Mouse (Mus musculus): ENCODE results near the gene Ptov1. TPM values are rescaled to one million over a fixed set of nuclear protein-coding genes. Genes with fewer than 3 reads are reported as not detected.

Ptov1 gene
- polyA plus RNA-seq, 1 experiment = 90.1 TPM

DNA sequence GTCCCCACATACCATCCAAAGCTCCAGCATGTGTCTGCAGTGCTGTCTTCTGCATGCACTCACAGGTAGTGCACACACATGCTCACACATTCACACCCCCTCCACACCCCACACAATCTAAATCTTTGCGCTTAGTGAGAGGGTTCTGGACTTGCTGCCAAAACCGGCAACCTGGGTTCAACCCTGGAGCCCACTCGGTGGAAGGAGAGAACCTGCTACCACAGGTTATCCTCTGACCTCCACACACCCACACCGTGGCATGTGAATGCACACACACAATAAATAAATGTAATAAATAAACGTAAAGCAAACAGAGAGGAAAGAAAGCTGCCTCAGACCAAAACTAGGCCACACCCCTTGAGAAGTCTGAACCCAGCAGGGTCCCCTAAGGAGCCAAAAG, 21.8 kb downstream of the Ptov1 start:
- H3K4me1 ChIP-seq (ENCODE audit: control insufficient read depth, insufficient read depth, low read length) = peaks cover 9% of the 10 kb centered on the region
- no peak for TF ChIP-seq POLR2A (IDR thresholded peaks at IDR 0.05; ENCODE audit: borderline replicate concordance, low read depth, low read length)
- TF ChIP-seq CTCF (IDR thresholded peaks at IDR 0.05; ENCODE audit: low read depth, low read length) = no peak
- H3K27ac ChIP-seq (ENCODE audit: insufficient read depth, low read depth, low read length) = no peak overlapping the region
- peak overlapping the region; percentile 65 for H3K4me3 ChIP-seq (ENCODE audit: insufficient read depth, low read length)

DNA sequence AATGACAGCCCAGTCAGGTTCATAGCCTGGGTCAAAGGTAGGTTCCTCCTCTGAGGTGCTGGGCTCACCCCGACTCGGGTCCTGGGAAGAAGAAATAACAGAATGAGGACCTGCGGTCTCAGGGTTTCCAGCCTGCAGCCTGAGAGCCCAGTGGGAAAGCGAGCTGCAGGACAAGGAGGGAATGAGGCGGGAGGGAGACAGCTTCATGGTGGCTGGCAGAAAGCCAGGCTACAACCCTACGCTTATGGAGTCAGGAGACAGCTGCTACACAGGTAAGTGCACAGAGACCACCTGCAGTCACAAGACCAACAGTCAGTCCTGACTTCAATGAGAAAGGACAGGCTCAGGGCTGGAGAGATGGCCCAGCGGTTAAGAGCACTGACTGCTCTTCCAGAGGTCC, 22.8 kb downstream of the Ptov1 start:
- Histone ChIP-seq H3K4me3 (ENCODE audit: insufficient read depth, low read length) (no peak overlapping the region), H3K4me1 (ENCODE audit: control insufficient read depth, insufficient read depth, low read length) (peaks cover 9% of the 10 kb centered on the region), H3K27ac (ENCODE audit: insufficient read depth, low read depth, low read length) (no peak overlapping the region)
- no peak for TF ChIP-seq CTCF (IDR thresholded peaks at IDR 0.05; ENCODE audit: low read depth, low read length)
- no peak for TF ChIP-seq POLR2A (IDR thresholded peaks at IDR 0.05; ENCODE audit: borderline replicate concordance, low read depth, low read length)

GRCm38 (mm10) chr7:44845006-44845405, 24.6 kb downstream of the Ptov1 start:
- H3K4me1 ChIP-seq (ENCODE audit: control insufficient read depth, insufficient read depth, low read length) = 0 out of 2 replicates have a peak, but pooled peaks cover 2% of the 10 kb centered on the region
- no peak overlapping the region for H3K27ac ChIP-seq (ENCODE audit: insufficient read depth, low read depth, low read length)
- TF ChIP-seq POLR2A (IDR thresholded peaks at IDR 0.05; ENCODE audit: borderline replicate concordance, low read depth, low read length) = no peak
- TF ChIP-seq CTCF (IDR thresholded peaks at IDR 0.05; ENCODE audit: low read depth, low read length) = no peak
- H3K4me3 ChIP-seq (ENCODE audit: insufficient read depth, low read length) = no peak overlapping the region

- TF ChIP-seq POLR2A (IDR thresholded peaks at IDR 0.05; ENCODE audit: borderline replicate concordance, low read depth, low read length) (no peak), CTCF (IDR thresholded peaks at IDR 0.05; ENCODE audit: low read depth, low read length) (no peak)
- H3K4me1 ChIP-seq (ENCODE audit: control insufficient read depth, insufficient read depth, low read length) = peaks cover 5% of the 10 kb centered on the region
- H3K27ac ChIP-seq (ENCODE audit: insufficient read depth, low read depth, low read length) = no peak overlapping the region
- no peak overlapping the region for H3K4me3 ChIP-seq (ENCODE audit: insufficient read depth, low read length)
Measured at GRCm38 (mm10) chr7:44841825-44842463, 27.6 kb downstream of the Ptov1 start.

DNA sequence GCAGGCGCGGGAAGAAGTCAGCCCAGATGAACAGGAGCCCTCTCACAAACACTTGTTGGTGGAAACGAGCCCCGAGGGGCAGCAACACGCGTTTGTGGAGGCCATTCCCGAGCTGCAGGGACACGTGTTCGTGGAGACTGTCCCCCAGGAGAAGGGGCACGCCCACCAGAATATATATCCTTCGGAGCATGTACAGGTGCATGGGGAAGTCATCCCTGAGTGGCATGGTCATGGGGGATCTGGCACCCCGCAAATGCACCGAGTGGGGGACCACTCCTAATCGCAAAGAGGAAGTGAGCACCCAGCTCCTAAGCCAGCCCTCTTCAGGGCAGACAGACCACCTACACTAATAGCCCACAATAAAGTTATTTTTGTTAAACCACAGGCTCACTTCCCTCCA, 29.2 kb downstream of the Ptov1 start:
- Histone ChIP-seq H3K4me3 (ENCODE audit: insufficient read depth, low read length) (no peak overlapping the region), H3K27ac (ENCODE audit: insufficient read depth, low read depth, low read length) (no peak overlapping the region), H3K4me1 (ENCODE audit: control insufficient read depth, insufficient read depth, low read length) (peaks cover 19% of the 10 kb centered on the region)
- no peak for TF ChIP-seq CTCF (IDR thresholded peaks at IDR 0.05; ENCODE audit: low read depth, low read length)
- no peak for TF ChIP-seq POLR2A (IDR thresholded peaks at IDR 0.05; ENCODE audit: borderline replicate concordance, low read depth, low read length)

DNA sequence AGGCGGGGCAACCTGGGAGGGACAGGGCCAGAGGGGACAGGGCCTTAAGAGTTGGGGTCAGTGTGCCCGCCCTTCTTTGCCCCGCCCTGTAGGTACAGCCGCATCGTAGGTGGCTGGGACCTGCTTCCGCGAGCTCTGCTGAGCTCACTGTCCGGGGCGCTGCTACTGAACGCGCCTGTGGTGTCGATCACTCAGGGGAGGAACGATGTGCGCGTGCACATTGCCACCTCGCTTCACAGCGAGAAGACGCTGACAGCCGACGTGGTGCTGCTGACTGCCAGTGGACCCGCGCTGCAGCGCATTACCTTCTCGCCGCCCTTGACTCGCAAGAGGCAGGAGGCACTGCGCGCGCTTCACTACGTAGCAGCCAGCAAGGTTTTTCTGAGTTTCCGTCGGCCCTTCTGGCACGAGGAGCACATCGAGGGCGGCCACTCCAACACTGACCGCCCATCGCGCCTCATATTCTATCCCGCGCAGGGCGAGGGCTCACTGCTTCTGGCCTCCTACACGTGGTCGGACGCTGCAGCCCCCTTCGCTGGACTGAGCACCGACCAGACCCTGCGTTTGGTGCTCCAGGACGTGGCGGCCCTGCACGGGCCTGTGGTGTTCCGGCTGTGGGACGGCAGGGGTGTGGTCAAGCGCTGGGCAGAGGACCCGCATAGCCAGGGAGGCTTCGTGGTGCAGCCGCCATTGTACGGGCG, 29.9 kb downstream of the Ptov1 start:
- TF ChIP-seq CTCF (IDR thresholded peaks at IDR 0.05; ENCODE audit: low read depth, low read length) (no peak), POLR2A (IDR thresholded peaks at IDR 0.05; ENCODE audit: borderline replicate concordance, low read depth, low read length) (no peak)
- Histone ChIP-seq H3K4me3 (ENCODE audit: insufficient read depth, low read length) (no peak overlapping the region), H3K4me1 (ENCODE audit: control insufficient read depth, insufficient read depth, low read length) (peaks cover 27% of the 10 kb centered on the region), H3K27ac (ENCODE audit: insufficient read depth, low read depth, low read length) (no peak overlapping the region)

DNA sequence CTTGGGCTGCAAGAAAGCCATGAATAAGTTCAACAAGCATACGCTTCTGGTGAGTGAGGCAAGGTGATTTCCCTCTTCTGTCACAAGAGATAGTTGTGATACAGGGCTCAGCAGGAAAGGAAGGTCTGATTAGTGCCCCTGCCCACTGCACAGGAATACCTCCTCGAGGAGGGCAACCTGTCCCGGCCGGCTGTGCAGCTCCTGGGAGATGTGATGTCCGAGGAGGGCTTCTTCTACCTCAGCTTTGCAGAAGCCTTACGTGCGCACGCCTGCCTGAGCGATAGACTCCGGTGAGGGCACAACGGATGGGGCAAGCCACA, 30.5 kb downstream of the Ptov1 start:
- Histone ChIP-seq H3K4me1 (ENCODE audit: control insufficient read depth, insufficient read depth, low read length) (peaks cover 31% of the 10 kb centered on the region), H3K27ac (ENCODE audit: insufficient read depth, low read depth, low read length) (no peak overlapping the region), H3K4me3 (ENCODE audit: insufficient read depth, low read length) (no peak overlapping the region)
- no peak for TF ChIP-seq CTCF (IDR thresholded peaks at IDR 0.05; ENCODE audit: low read depth, low read length)
- no peak for TF ChIP-seq POLR2A (IDR thresholded peaks at IDR 0.05; ENCODE audit: borderline replicate concordance, low read depth, low read length)

DNA sequence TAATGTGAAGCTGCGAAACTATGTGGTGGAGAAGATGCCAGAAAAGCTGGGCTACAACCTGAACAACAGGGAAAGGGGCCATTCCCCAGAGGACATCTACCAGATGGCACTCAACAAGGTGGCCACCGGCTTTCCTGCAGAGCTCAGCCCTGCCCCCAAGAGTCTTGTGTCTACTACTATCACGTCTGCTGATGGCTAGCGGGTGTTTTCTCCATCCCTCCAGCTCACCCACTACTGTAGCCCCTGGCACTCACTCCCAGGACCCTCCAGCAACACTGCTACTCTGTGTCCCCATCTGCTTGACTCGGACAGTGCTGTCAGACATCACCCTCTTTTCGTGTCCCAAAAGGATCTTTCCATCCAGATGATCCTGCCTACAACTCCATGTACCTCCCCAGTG, 31.5 kb downstream of the Ptov1 start:
- Histone ChIP-seq H3K27ac (ENCODE audit: insufficient read depth, low read depth, low read length) (no peak overlapping the region), H3K4me3 (ENCODE audit: insufficient read depth, low read length) (no peak overlapping the region), H3K4me1 (ENCODE audit: control insufficient read depth, insufficient read depth, low read length) (peaks cover 36% of the 10 kb centered on the region)
- no peak for TF ChIP-seq CTCF (IDR thresholded peaks at IDR 0.05; ENCODE audit: low read depth, low read length)

GRCm38 (mm10) chr7:44836423-44837053, 33.0 kb downstream of the Ptov1 start:
- TF ChIP-seq POLR2A (IDR thresholded peaks at IDR 0.05; ENCODE audit: borderline replicate concordance, low read depth, low read length) (no peak), CTCF (IDR thresholded peaks at IDR 0.05; ENCODE audit: low read depth, low read length) (no peak)
- peaks cover 49% of the 10 kb centered on the region for H3K4me1 ChIP-seq (ENCODE audit: control insufficient read depth, insufficient read depth, low read length)
- H3K4me3 ChIP-seq (ENCODE audit: insufficient read depth, low read length) = peak overlapping the region; percentile 3; the same call in 1 of the 2 replicates
- peak overlapping the region; percentile 80 for H3K27ac ChIP-seq (ENCODE audit: insufficient read depth, low read depth, low read length)

DNA sequence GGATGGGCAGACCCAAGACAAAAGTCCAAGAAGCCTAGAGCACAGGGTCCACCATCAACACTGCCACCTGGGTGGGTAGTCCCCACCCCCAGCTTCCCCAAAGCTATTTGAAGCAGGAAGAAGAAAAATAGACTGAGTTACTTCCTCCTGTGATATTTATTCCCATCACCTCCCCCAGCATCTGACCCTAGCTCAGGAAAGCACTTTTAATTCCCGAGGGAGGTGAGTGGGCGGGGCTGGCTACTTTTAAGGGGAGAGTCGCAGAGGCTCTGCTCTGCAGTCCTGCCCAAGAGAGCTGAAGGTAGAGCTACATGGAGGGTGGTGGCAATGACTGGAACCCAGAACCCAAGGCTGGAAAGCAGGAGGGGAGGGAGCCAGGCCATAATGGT, 33.6 kb downstream of the Ptov1 start:
- no peak for TF ChIP-seq POLR2A (IDR thresholded peaks at IDR 0.05; ENCODE audit: borderline replicate concordance, low read depth, low read length)
- Histone ChIP-seq H3K4me3 (ENCODE audit: insufficient read depth, low read length) (peak overlapping the region; percentile 3; the same call in 1 of the 2 replicates), H3K4me1 (ENCODE audit: control insufficient read depth, insufficient read depth, low read length) (peaks cover 54% of the 10 kb centered on the region), H3K27ac (ENCODE audit: insufficient read depth, low read depth, low read length) (peak overlapping the region; percentile 80)

Measured in bone marrow macrophage, adult 2 months (primary cell).